Mouse (Mus musculus) small intestine, adult 2 months (tissue): ENCODE measurements at regions not wholly inside any gene's neighbourhood (a gene's known extent, or its start where the extent isn't known, plus 50 kb on each side); places are given as distances from the start of the nearest gene placed in this dataset.
"Not testable (repeated sequence)": the region's sequence is repeated elsewhere in the genome, so short reads cannot be mapped to it uniquely, and the experiment has no call there.

Experiments
- CTCF ChIP-seq: fragments of 200-500 bp; IDR thresholded peaks from 2 replicates; pipeline ENCODE4 v1.5.1; 2012; ENCODE audit warnings: low read depth, mild to moderate bottlenecking, control low read depth, inconsistent platforms, low read length, moderate library complexity, mixed read lengths; ENCODE audit not compliant: insufficient replicate concordance, insufficient read length; ENCODE audit errors: extremely low read depth
- POLR2A ChIP-seq: fragments of 200-500 bp; IDR thresholded peaks from 2 replicates; pipeline ENCODE4 v1.6.1; 2012; ENCODE audit warnings: low read depth, mild to moderate bottlenecking, control low read depth, inconsistent platforms, low read length, moderate library complexity

DNA sequence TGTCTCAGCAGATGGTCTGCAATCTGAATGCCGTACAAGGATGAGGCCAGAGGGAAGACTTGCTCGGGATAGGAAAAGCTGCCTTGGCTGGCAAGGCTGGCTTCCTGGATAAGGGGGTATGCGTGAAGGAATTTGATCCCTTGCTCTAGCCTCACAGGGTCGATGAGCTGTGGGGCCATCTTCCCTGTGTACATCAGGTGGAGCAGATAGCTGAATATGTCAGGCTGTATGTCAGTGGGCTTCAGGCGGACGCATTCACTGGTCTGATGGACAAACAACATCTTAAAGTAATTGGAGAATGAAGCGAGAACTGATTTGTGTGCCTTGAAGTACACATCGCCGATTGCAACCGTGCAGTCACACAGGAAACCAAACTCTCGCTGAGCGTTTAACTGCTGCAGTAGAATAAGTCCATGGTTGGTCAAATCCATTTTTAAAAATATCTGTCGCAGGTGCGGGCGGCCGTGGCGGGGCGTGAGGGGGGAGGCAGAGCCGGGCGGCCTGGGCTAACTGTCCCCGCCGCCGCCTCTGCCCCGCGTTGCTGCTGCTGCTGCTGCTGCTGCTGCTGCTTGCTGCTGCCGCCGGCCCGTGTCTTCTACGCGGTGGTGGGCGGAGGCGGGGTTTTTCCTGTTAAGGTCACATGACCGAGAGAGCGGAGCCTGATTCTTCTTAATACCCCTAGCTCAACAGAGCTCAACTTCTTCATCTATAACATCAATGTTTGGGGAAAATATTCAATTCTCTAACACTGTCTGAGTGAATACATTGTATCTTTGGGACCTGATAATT is 71.9 kb upstream of the Prkcq start:
- TF ChIP-seq POLR2A, CTCF: not testable (repeated sequence)
